Mouse (Mus musculus): Measurements from ENCODE around the gene Wdr70. TPM values are rescaled to one million over a fixed set of nuclear protein-coding genes. Genes with fewer than 3 reads are reported as not detected.

The Wdr70 gene
- polyA plus RNA-seq, 1 experiment = 50.5 TPM

GRCm38 (mm10) chr15:7956899-7957298, 142.1 kb downstream of the Wdr70 start:
- TF ChIP-seq SRF (IDR thresholded peaks at IDR 0.05; ENCODE audit: control insufficient read depth, insufficient read length, low read depth) (no peak), E2F4 (IDR thresholded peaks at IDR 0.05; ENCODE audit: insufficient read depth) (no peak), CEBPB (IDR thresholded peaks at IDR 0.05; ENCODE audit: insufficient read depth, poor library complexity, severe bottlenecking) (no peak), POLR2A (IDR thresholded peaks at IDR 0.05; ENCODE audit: insufficient read length, low read depth) (no peak), TCF12 (IDR thresholded peaks at IDR 0.05; ENCODE audit: insufficient read depth, poor library complexity, severe bottlenecking) (no peak), MYOD1 (IDR thresholded peaks at IDR 0.05; ENCODE audit: control insufficient read depth in 1 of 3, insufficient read length in 2 of 3, low read depth in 2 of 3) (no peak), TCF3 (IDR thresholded peaks at IDR 0.05; ENCODE audit: insufficient read length, low read depth) (no peak), POLR2AphosphoS2 (IDR thresholded peaks at IDR 0.05; ENCODE audit: insufficient read length, low read depth) (no peak), MYOG (IDR thresholded peaks at IDR 0.05; ENCODE audit: control insufficient read depth in 1 of 3, insufficient read depth in 1 of 3, insufficient read length in 2 of 3, low read depth in 2 of 3) (no peak)
- peaks cover 9% of the 10 kb centered on the region for H3K36me3 ChIP-seq (ENCODE audit: control insufficient read depth, insufficient read depth)
- H3K27me3 ChIP-seq (ENCODE audit: control insufficient read depth, insufficient read depth, insufficient read length) = no peaks in the 10 kb centered on the region
- H3ac ChIP-seq (ENCODE audit: control insufficient read depth, insufficient read length) = no peak overlapping the region
- no peak overlapping the region for H3K4me3 ChIP-seq
- H3K4me2 ChIP-seq (ENCODE audit: low read depth) = no peak overlapping the region
- H3K79me2 ChIP-seq (ENCODE audit: control insufficient read depth, insufficient read depth) = no peaks in the 10 kb centered on the region

GRCm38 (mm10) chr15:7950561-7950960, 148.4 kb downstream of the Wdr70 start:
- Histone ChIP-seq H3K4me2 (ENCODE audit: low read depth) (no peak overlapping the region), H3K36me3 (ENCODE audit: control insufficient read depth, insufficient read depth) (peaks cover 4% of the 10 kb centered on the region), H3ac (ENCODE audit: control insufficient read depth, insufficient read length) (no peak overlapping the region), H3K27me3 (ENCODE audit: control insufficient read depth, insufficient read depth, insufficient read length) (no peaks in the 10 kb centered on the region), H3K4me3 (no peak overlapping the region), H3K79me2 (ENCODE audit: control insufficient read depth, insufficient read depth) (no peaks in the 10 kb centered on the region)
- TF ChIP-seq TCF3 (IDR thresholded peaks at IDR 0.05; ENCODE audit: insufficient read length, low read depth) = no peak
- no peak for TF ChIP-seq MYOD1 (IDR thresholded peaks at IDR 0.05; ENCODE audit: control insufficient read depth in 1 of 3, insufficient read length in 2 of 3, low read depth in 2 of 3)

- no peak overlapping the region for H3K4me3 ChIP-seq
- TF ChIP-seq MAX (IDR thresholded peaks at IDR 0.05; ENCODE audit: low read depth) (no peak), POLR2A (IDR thresholded peaks at IDR 0.05; ENCODE audit: insufficient read length, low read depth) (no peak), E2F4 (IDR thresholded peaks at IDR 0.05; ENCODE audit: insufficient read depth) (no peak), MYOD1 (IDR thresholded peaks at IDR 0.05; ENCODE audit: control insufficient read depth in 1 of 3, insufficient read length in 2 of 3, low read depth in 2 of 3) (no peak), SRF (IDR thresholded peaks at IDR 0.05; ENCODE audit: control insufficient read depth, insufficient read length, low read depth) (no peak), USF1 (IDR thresholded peaks at IDR 0.05; ENCODE audit: low read depth) (no peak), POLR2AphosphoS2 (IDR thresholded peaks at IDR 0.05; ENCODE audit: insufficient read length, low read depth) (no peak), REST (IDR thresholded peaks at IDR 0.05; ENCODE audit: insufficient read depth, insufficient read length) (no peak), MYOG (IDR thresholded peaks at IDR 0.05; ENCODE audit: control insufficient read depth in 1 of 3, insufficient read depth in 1 of 3, insufficient read length in 2 of 3, low read depth in 2 of 3) (no peak), TCF3 (IDR thresholded peaks at IDR 0.05; ENCODE audit: insufficient read length, low read depth) (no peak), TCF12 (IDR thresholded peaks at IDR 0.05; ENCODE audit: insufficient read depth, poor library complexity, severe bottlenecking) (no peak), CEBPB (IDR thresholded peaks at IDR 0.05; ENCODE audit: insufficient read depth, poor library complexity, severe bottlenecking) (no peak)
- H3K27me3 ChIP-seq (ENCODE audit: control insufficient read depth, insufficient read depth, insufficient read length) = no peaks in the 10 kb centered on the region
- no peaks in the 10 kb centered on the region for H3K79me2 ChIP-seq (ENCODE audit: control insufficient read depth, insufficient read depth)
- H3K36me3 ChIP-seq (ENCODE audit: control insufficient read depth, insufficient read depth) = no peaks in the 10 kb centered on the region
- H3ac ChIP-seq (ENCODE audit: control insufficient read depth, insufficient read length) = no peak overlapping the region
- H3K4me2 ChIP-seq (ENCODE audit: low read depth) = no peak overlapping the region
Observed at GRCm38 (mm10) chr15:7941690-7942089, 157.3 kb downstream of the Wdr70 start.

- no peak overlapping the region for H3ac ChIP-seq (ENCODE audit: control insufficient read depth, insufficient read length)
- no peaks in the 10 kb centered on the region for H3K79me2 ChIP-seq (ENCODE audit: control insufficient read depth, insufficient read depth)
- TF ChIP-seq MAX (IDR thresholded peaks at IDR 0.05; ENCODE audit: low read depth) (no peak), MYOD1 (IDR thresholded peaks at IDR 0.05; ENCODE audit: control insufficient read depth in 1 of 3, insufficient read length in 2 of 3, low read depth in 2 of 3) (no peak), SRF (IDR thresholded peaks at IDR 0.05; ENCODE audit: control insufficient read depth, insufficient read length, low read depth) (no peak), MYOG (IDR thresholded peaks at IDR 0.05; ENCODE audit: control insufficient read depth in 1 of 3, insufficient read depth in 1 of 3, insufficient read length in 2 of 3, low read depth in 2 of 3) (no peak), REST (IDR thresholded peaks at IDR 0.05; ENCODE audit: insufficient read depth, insufficient read length) (no peak), POLR2AphosphoS2 (IDR thresholded peaks at IDR 0.05; ENCODE audit: insufficient read length, low read depth) (no peak), TCF12 (IDR thresholded peaks at IDR 0.05; ENCODE audit: insufficient read depth, poor library complexity, severe bottlenecking) (no peak), E2F4 (IDR thresholded peaks at IDR 0.05; ENCODE audit: insufficient read depth) (no peak)
- H3K4me3 ChIP-seq = no peak overlapping the region
- H3K27me3 ChIP-seq (ENCODE audit: control insufficient read depth, insufficient read depth, insufficient read length) = no peaks in the 10 kb centered on the region
- H3K4me2 ChIP-seq (ENCODE audit: low read depth) = no peak overlapping the region
- no peaks in the 10 kb centered on the region for H3K36me3 ChIP-seq (ENCODE audit: control insufficient read depth, insufficient read depth)
Observed at GRCm38 (mm10) chr15:7935571-7936165, 163.3 kb downstream of the Wdr70 start.

GRCm38 (mm10) chr15:7934580-7934979, 164.4 kb downstream of the Wdr70 start:
- Histone ChIP-seq H3K4me2 (ENCODE audit: low read depth) (peak overlapping the region; percentile 3), H3K79me2 (ENCODE audit: control insufficient read depth, insufficient read depth) (no peaks in the 10 kb centered on the region), H3K4me3 (no peak overlapping the region), H3ac (ENCODE audit: control insufficient read depth, insufficient read length) (no peak overlapping the region), H3K27me3 (ENCODE audit: control insufficient read depth, insufficient read depth, insufficient read length) (no peaks in the 10 kb centered on the region), H3K36me3 (ENCODE audit: control insufficient read depth, insufficient read depth) (no peaks in the 10 kb centered on the region)
- TF ChIP-seq MYOD1 (IDR thresholded peaks at IDR 0.05; ENCODE audit: control insufficient read depth in 1 of 3, insufficient read length in 2 of 3, low read depth in 2 of 3) (no peak), SRF (IDR thresholded peaks at IDR 0.05; ENCODE audit: control insufficient read depth, insufficient read length, low read depth) (no peak), POLR2A (IDR thresholded peaks at IDR 0.05; ENCODE audit: insufficient read length, low read depth) (no peak), TCF3 (IDR thresholded peaks at IDR 0.05; ENCODE audit: insufficient read length, low read depth) (no peak), CEBPB (IDR thresholded peaks at IDR 0.05; ENCODE audit: insufficient read depth, poor library complexity, severe bottlenecking) (no peak), TCF12 (IDR thresholded peaks at IDR 0.05; ENCODE audit: insufficient read depth, poor library complexity, severe bottlenecking) (no peak), E2F4 (IDR thresholded peaks at IDR 0.05; ENCODE audit: insufficient read depth) (no peak), MAX (IDR thresholded peaks at IDR 0.05; ENCODE audit: low read depth) (no peak), REST (IDR thresholded peaks at IDR 0.05; ENCODE audit: insufficient read depth, insufficient read length) (no peak), POLR2AphosphoS2 (IDR thresholded peaks at IDR 0.05; ENCODE audit: insufficient read length, low read depth) (no peak), MYOG (IDR thresholded peaks at IDR 0.05; ENCODE audit: control insufficient read depth in 1 of 3, insufficient read depth in 1 of 3, insufficient read length in 2 of 3, low read depth in 2 of 3) (no peak), USF1 (IDR thresholded peaks at IDR 0.05; ENCODE audit: low read depth) (no peak)
